Mouse (Mus musculus) erythroblast, embryonic 14.5 days (primary cell): ENCODE data around the gene G0s2. TPM values are rescaled to one million over a fixed set of nuclear protein-coding genes. Genes with fewer than 3 reads are reported as not detected.

Experiments used
- H3K27me3 ChIP-seq: 2 replicates; pipeline ENCODE4 v1.6.1; 2012; ENCODE audit warnings: inconsistent platforms; ENCODE audit not compliant: control insufficient read depth
- H3K36me3 ChIP-seq: 2 replicates; pipeline ENCODE4 v1.6.1; 2012; ENCODE audit warnings: mild to moderate bottlenecking, inconsistent platforms; ENCODE audit not compliant: control insufficient read depth
- H3K4me1 ChIP-seq: 2 replicates; pipeline ENCODE4 v1.6.1; 2012; ENCODE audit warnings: inconsistent platforms; ENCODE audit not compliant: control insufficient read depth
- H3K4me3 ChIP-seq: replicated peaks from 2 replicates; pipeline ENCODE3; 2012; ENCODE audit warnings: moderate library complexity, mild to moderate bottlenecking, inconsistent platforms
- H3K9me3 ChIP-seq: 2 replicates; pipeline ENCODE4 v1.6.1; 2012; ENCODE audit warnings: low read length, inconsistent platforms, mixed read lengths; ENCODE audit not compliant: control insufficient read depth
- GATA1 ChIP-seq: IDR thresholded peaks from 2 replicates; pipeline ENCODE4 v1.6.1; 2012; ENCODE audit warnings: low read length, inconsistent platforms, mixed read lengths
- TAL1 ChIP-seq: IDR thresholded peaks from 3 replicates; pipeline ENCODE4 v1.6.1; 2012; ENCODE audit warnings: low read length, inconsistent platforms, mixed read lengths
- polyA plus RNA-seq: library from polyadenylated mRNA; stranded (reverse); fragments of >175 nt; gene quantifications from 2 replicates; pipeline ENCODE4 v1.2.3, GENCODE M21; 2012

G0s2 gene
- polyA plus RNA-seq, 1 experiment = 0.07 TPM

DNA sequence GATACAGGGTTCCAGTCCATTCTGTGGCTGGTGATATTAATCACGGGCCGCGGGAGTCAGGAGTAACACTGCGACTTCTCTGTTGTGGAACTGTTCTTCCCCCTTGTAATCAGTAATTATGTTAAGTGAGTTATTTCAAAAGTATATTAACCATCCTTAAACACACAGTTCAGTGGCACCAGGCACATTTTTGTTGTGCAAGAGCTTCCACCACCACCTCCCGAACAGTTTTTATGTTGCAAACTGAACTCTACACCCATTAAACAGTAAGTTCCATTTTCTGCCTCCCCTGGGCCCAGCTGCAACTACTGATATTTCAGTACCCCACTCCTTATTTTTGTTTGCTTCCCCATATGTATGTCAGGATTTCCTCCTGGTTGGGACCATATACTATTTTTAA, 43.4 kb downstream of the G0s2 start:
- no peak overlapping the region for H3K4me3 ChIP-seq
- no peaks in the 10 kb centered on the region for H3K27me3 ChIP-seq
- no peak for TF ChIP-seq TAL1
- TF ChIP-seq GATA1 = no peak
- H3K4me1 ChIP-seq = no peaks in the 10 kb centered on the region
- H3K36me3 ChIP-seq = no peaks in the 10 kb centered on the region
- no peaks in the 10 kb centered on the region for H3K9me3 ChIP-seq

DNA sequence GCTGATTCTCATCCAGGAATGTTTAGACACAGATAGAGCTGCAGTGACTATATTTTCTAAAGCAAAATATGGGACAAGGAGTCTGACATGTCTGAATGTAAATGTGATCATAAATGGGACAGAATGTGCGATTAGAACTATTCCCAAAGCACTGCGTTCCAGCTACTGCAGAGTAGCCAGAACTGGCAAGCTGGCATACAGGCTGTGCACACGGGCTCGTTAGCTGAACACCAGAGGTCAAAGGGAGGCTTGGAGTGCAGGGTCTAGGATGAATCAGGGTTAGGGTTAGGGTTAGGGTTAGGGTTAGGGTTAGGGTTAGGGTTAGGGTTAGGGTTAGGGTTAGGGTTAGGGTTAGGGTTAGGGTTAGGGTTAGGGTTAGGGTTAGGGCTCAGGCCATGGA, 45.5 kb downstream of the G0s2 start:
- Histone ChIP-seq H3K4me1 (no peaks in the 10 kb centered on the region), H3K9me3 (no peaks in the 10 kb centered on the region), H3K4me3 (no peak overlapping the region), H3K27me3 (no peaks in the 10 kb centered on the region), H3K36me3 (no peaks in the 10 kb centered on the region)
- no peak for TF ChIP-seq GATA1
- TF ChIP-seq TAL1 = no peak

GRCm38 (mm10) chr1:193226724-193227522, 46.1 kb downstream of the G0s2 start:
- TF ChIP-seq GATA1 = no peak
- Histone ChIP-seq H3K36me3 (no peaks in the 10 kb centered on the region), H3K4me3 (no peak overlapping the region), H3K4me1 (no peaks in the 10 kb centered on the region), H3K27me3 (no peaks in the 10 kb centered on the region), H3K9me3 (no peaks in the 10 kb centered on the region)

DNA sequence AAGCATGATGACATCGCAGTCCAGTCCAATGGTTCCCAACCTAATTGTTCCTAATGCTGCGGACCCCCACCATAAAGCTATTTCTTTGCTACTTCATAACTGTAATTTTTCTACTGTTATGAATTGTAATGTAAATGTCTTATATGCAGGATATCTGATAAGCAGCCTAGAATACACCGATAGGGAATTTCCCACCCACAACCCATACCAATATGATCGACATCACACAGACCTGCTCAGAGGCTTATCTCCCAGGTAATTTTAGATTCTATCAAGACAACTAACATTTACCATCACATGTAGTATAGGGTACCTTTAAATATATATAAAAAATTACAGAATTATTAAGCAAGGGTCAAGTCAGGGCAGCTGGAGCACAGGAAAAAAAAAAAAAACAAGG, 46.9 kb downstream of the G0s2 start:
- no peak overlapping the region for H3K4me3 ChIP-seq

GRCm38 (mm10) chr1:193225531-193225930, 47.5 kb downstream of the G0s2 start:
- Histone ChIP-seq H3K9me3 (no peaks in the 10 kb centered on the region), H3K4me1 (no peaks in the 10 kb centered on the region), H3K4me3 (no peak overlapping the region), H3K36me3 (no peaks in the 10 kb centered on the region), H3K27me3 (no peaks in the 10 kb centered on the region)
- TF ChIP-seq TAL1 = no peak

More for the DNA sequence above, 46.9 kb downstream of the G0s2 start:
- H3K9me3 ChIP-seq = no peaks in the 10 kb centered on the region
- TF ChIP-seq TAL1 = no peak
- no peak for TF ChIP-seq GATA1
- H3K4me1 ChIP-seq = no peaks in the 10 kb centered on the region
- no peaks in the 10 kb centered on the region for H3K27me3 ChIP-seq
- H3K36me3 ChIP-seq = no peaks in the 10 kb centered on the region

Other genes with a start within 250 kb of the G0s2 start
- 0.41 and 0.53 TPM in 2 replicates for gene Syt14, start 237.4 kb downstream of the G0s2 start, polyA plus RNA-seq
- gene Diexf, start 142.9 kb downstream of the G0s2 start, polyA plus RNA-seq = 0.07 and 0.21 TPM in 2 replicates
- not detected in 2 replicates for gene Irf6, start 120.1 kb downstream of the G0s2 start, polyA plus RNA-seq
- not detected in 2 replicates for gene A130010J15Rik, start 105.2 kb downstream of the G0s2 start, polyA plus RNA-seq
- 0.22 TPM in 1 of 2 replicates, not detected in the other for gene Traf3ip3, start 71.5 kb downstream of the G0s2 start, polyA plus RNA-seq
- not detected in 2 replicates for gene Lamb3, start 65.5 kb downstream of the G0s2 start, polyA plus RNA-seq
- gene Hsd11b1, start 9.1 kb downstream of the G0s2 start, polyA plus RNA-seq = not detected in 2 replicates
- not detected in 2 replicates for gene Camk1g, start 97.1 kb upstream of the G0s2 start, polyA plus RNA-seq